Mouse (Mus musculus) intestine, embryonic 14.5 days (tissue): ENCODE results near the gene Optn. TPM values are rescaled to one million over a fixed set of nuclear protein-coding genes. Genes with fewer than 3 reads are reported as not detected.

Experiments used
- ATAC-seq: fragments of 200-750 bp; cut with Nextera tagmentation; replicated peaks from 2 replicates; pipeline ENCODE4 v1.8.0; 2017; ENCODE audit warnings: low read depth, moderate number of reproducible peaks, moderate TSS enrichment, moderate library complexity; ENCODE audit not compliant: low FRiP score, low TSS enrichment
- DNase-seq: peaks from one replicate; pipeline ENCODE4 v3.0.0-alpha.2; 2018; ENCODE audit warnings: low spot score
- H3K27ac ChIP-seq: fragments of 300-500 bp; sonication (generic); 2 replicates; pipeline ENCODE4 v1.5.1; 2014; ENCODE audit warnings: low read depth, mild to moderate bottlenecking, control low read depth
- H3K27me3 ChIP-seq: fragments of 300-500 bp; sonication (generic); replicated peaks from 2 replicates; pipeline ENCODE4 v1.6.1; 2014; ENCODE audit warnings: low read length, control low read depth; ENCODE audit not compliant: control insufficient read depth, insufficient read depth
- H3K36me3 ChIP-seq: fragments of 300-500 bp; sonication (generic); 2 replicates; pipeline ENCODE4 v1.6.1; 2014; ENCODE audit warnings: low read length, control low read depth; ENCODE audit not compliant: control insufficient read depth, insufficient read depth
- H3K4me1 ChIP-seq: fragments of 300-500 bp; sonication (generic); replicated peaks from 2 replicates; pipeline ENCODE4 v1.6.1; 2014; ENCODE audit warnings: low read length, control low read depth, mixed read lengths; ENCODE audit not compliant: control insufficient read depth, insufficient read depth
- H3K4me2 ChIP-seq: fragments of 300-500 bp; sonication (generic); 2 replicates; pipeline ENCODE4 v1.6.1; 2014; ENCODE audit warnings: low read length
- H3K4me3 ChIP-seq: fragments of 300-500 bp; sonication (generic); 2 replicates; pipeline ENCODE4 v1.5.1; 2014; ENCODE audit warnings: low read depth, low read length, control low read depth, mixed read lengths
- H3K9ac ChIP-seq: fragments of 300-500 bp; sonication (generic); 2 replicates; pipeline ENCODE4 v1.6.1; 2014; ENCODE audit warnings: mild to moderate bottlenecking, low read length
- H3K9me3 ChIP-seq: fragments of 300-500 bp; sonication (generic); 2 replicates; pipeline ENCODE4 v1.6.1; 2016; ENCODE audit warnings: low read length, control low read depth; ENCODE audit not compliant: control insufficient read depth
- WGBS: fragments of 180-500 bp; shearing (Covaris S2); extraction: QIAGEN DNeasy Blood & Tissue Kit; methylation state at CpG from one replicate; pipeline ENCODE4 v1.1.7; 2014; 5-methylcytosine and 5-hydroxymethylcytosine counted together
- polyA plus RNA-seq: library from polyadenylated mRNA; unstranded; fragments of >200 nt; fragmentation: Nextera tagmentation; extraction: Ambion mirVana; gene quantifications from 2 replicates; pipeline ENCODE4 v1.2.1, GENCODE M21; 2014

The Optn gene
- polyA plus RNA-seq, 1 experiment from 2014 or later: 7.3 TPM

- H3K27me3 ChIP-seq: no peaks in the 10 kb centered on the region
- no peaks in the 10 kb centered on the region for H3K4me1 ChIP-seq
- no peaks in the 10 kb centered on the region for H3K9me3 ChIP-seq
- H3K27ac ChIP-seq: no peak overlapping the region
- H3K4me3 ChIP-seq: no peak overlapping the region
- 78% methylated on average over 7 of the region's 7 CpGs for WGBS
- no peak overlapping the region for H3K9ac ChIP-seq
- H3K36me3 ChIP-seq: no peaks in the 10 kb centered on the region
- no peak overlapping the region for H3K4me2 ChIP-seq
- DNase-seq: no peak
- no peak for ATAC-seq
Observed at GRCm38 (mm10) chr2:5028047-5028446, 35.8 kb downstream of the Optn start.

- ATAC-seq (no peak), DNase-seq (no peak)
- H3K27me3 ChIP-seq: no peaks in the 10 kb centered on the region
- H3K4me3 ChIP-seq: no peak overlapping the region
- H3K36me3 ChIP-seq: no peaks in the 10 kb centered on the region
- H3K4me2 ChIP-seq: no peak overlapping the region
- no peak overlapping the region for H3K27ac ChIP-seq
- H3K4me1 ChIP-seq: no peaks in the 10 kb centered on the region
- 78% methylated on average over 6 of the region's 6 CpGs for WGBS
- H3K9ac ChIP-seq: no peak overlapping the region
- H3K9me3 ChIP-seq: no peaks in the 10 kb centered on the region
Observed at GRCm38 (mm10) chr2:5027057-5027456, 36.8 kb downstream of the Optn start.

- H3K9ac ChIP-seq: no peak overlapping the region
- DNase-seq: no peak
- no peaks in the 10 kb centered on the region for H3K36me3 ChIP-seq
- H3K4me3 ChIP-seq: no peak overlapping the region
- H3K27ac ChIP-seq: no peak overlapping the region
- 46% methylated on average over 3 of the region's 4 CpGs for WGBS
- ATAC-seq: no peak
- H3K27me3 ChIP-seq: no peaks in the 10 kb centered on the region
- H3K4me1 ChIP-seq: no peaks in the 10 kb centered on the region
- no peaks in the 10 kb centered on the region for H3K9me3 ChIP-seq
- no peak overlapping the region for H3K4me2 ChIP-seq
Observed at GRCm38 (mm10) chr2:5025162-5025733, 38.6 kb downstream of the Optn start.

GRCm38 (mm10) chr2:5023699-5024399 lies 40.0 kb downstream of the Optn start:
- no peak for ATAC-seq
- no peak overlapping the region for H3K9ac ChIP-seq
- H3K27ac ChIP-seq: no peak overlapping the region
- no peaks in the 10 kb centered on the region for H3K36me3 ChIP-seq
- H3K9me3 ChIP-seq: no peaks in the 10 kb centered on the region
- no peaks in the 10 kb centered on the region for H3K4me1 ChIP-seq
- DNase-seq: no peak
- H3K4me3 ChIP-seq: no peak overlapping the region
- no peak overlapping the region for H3K4me2 ChIP-seq
- WGBS: 72% methylated on average over 14 of the region's 14 CpGs
- H3K27me3 ChIP-seq: no peaks in the 10 kb centered on the region

GRCm38 (mm10) chr2:5023275-5023674 lies 40.6 kb downstream of the Optn start:
- no peak overlapping the region for H3K4me2 ChIP-seq
- no peak overlapping the region for H3K27ac ChIP-seq
- no peak for DNase-seq
- no peak overlapping the region for H3K9ac ChIP-seq
- H3K4me1 ChIP-seq: no peaks in the 10 kb centered on the region
- H3K4me3 ChIP-seq: no peak overlapping the region
- H3K36me3 ChIP-seq: no peaks in the 10 kb centered on the region
- H3K9me3 ChIP-seq: no peaks in the 10 kb centered on the region
- no peak for ATAC-seq
- H3K27me3 ChIP-seq: no peaks in the 10 kb centered on the region
- 53% methylated on average over 2 of the region's 2 CpGs for WGBS

GRCm38 (mm10) chr2:5019708-5020107 lies 44.1 kb downstream of the Optn start:
- Histone ChIP-seq H3K27me3 (no peaks in the 10 kb centered on the region), H3K9me3 (no peaks in the 10 kb centered on the region), H3K9ac (no peak overlapping the region), H3K4me3 (no peak overlapping the region), H3K4me2 (no peak overlapping the region), H3K27ac (no peak overlapping the region), H3K4me1 (no peaks in the 10 kb centered on the region), H3K36me3 (no peaks in the 10 kb centered on the region)
- ATAC-seq: no peak
- DNase-seq: no peak
- WGBS: 81% methylated on average over 1 of the region's 1 CpGs

GRCm38 (mm10) chr2:5016922-5017321 lies 46.9 kb downstream of the Optn start:
- Histone ChIP-seq H3K27ac (no peak overlapping the region), H3K4me3 (no peak overlapping the region), H3K4me2 (no peak overlapping the region), H3K36me3 (no peaks in the 10 kb centered on the region), H3K9me3 (no peaks in the 10 kb centered on the region), H3K4me1 (peaks cover 3% of the 10 kb centered on the region), H3K27me3 (no peaks in the 10 kb centered on the region), H3K9ac (no peak overlapping the region)
- DNase-seq (no peak), ATAC-seq (no peak)
- 93% methylated on average over 7 of the region's 7 CpGs for WGBS

- DNase-seq (no peak), ATAC-seq (no peak)
- Histone ChIP-seq H3K36me3 (no peaks in the 10 kb centered on the region), H3K9ac (no peak overlapping the region), H3K4me2 (no peak overlapping the region), H3K27me3 (no peaks in the 10 kb centered on the region), H3K9me3 (no peaks in the 10 kb centered on the region), H3K4me1 (peaks cover 10% of the 10 kb centered on the region), H3K27ac (no peak overlapping the region), H3K4me3 (no peak overlapping the region)
- WGBS: 89% methylated on average over 6 of the region's 6 CpGs
Observed at GRCm38 (mm10) chr2:5015527-5015926, 48.3 kb downstream of the Optn start.

GRCm38 (mm10) chr2:5014616-5015015 lies 49.2 kb downstream of the Optn start:
- 76% methylated on average over 7 of the region's 7 CpGs for WGBS
- DNase-seq: no peak
- ATAC-seq: no peak
- H3K9me3 ChIP-seq: no peaks in the 10 kb centered on the region
- H3K4me2 ChIP-seq: no peak overlapping the region
- H3K27ac ChIP-seq: no peak overlapping the region
- H3K27me3 ChIP-seq: no peaks in the 10 kb centered on the region
- H3K4me1 ChIP-seq: peaks cover 10% of the 10 kb centered on the region
- no peaks in the 10 kb centered on the region for H3K36me3 ChIP-seq
- H3K9ac ChIP-seq: no peak overlapping the region
- no peak overlapping the region for H3K4me3 ChIP-seq
